Mouse (Mus musculus) retina, embryonic 14.5 days (tissue): ENCODE measurements at regions not wholly inside any gene's neighbourhood (a gene's known extent, or its start where the extent isn't known, plus 50 kb on each side); places are given as distances from the start of the nearest gene placed in this dataset.

Experiments
- DNase-seq: peaks from one replicate; pipeline ENCODE4 v3.0.0-alpha.2; 2015; ENCODE audit warnings: low spot score

DNA sequence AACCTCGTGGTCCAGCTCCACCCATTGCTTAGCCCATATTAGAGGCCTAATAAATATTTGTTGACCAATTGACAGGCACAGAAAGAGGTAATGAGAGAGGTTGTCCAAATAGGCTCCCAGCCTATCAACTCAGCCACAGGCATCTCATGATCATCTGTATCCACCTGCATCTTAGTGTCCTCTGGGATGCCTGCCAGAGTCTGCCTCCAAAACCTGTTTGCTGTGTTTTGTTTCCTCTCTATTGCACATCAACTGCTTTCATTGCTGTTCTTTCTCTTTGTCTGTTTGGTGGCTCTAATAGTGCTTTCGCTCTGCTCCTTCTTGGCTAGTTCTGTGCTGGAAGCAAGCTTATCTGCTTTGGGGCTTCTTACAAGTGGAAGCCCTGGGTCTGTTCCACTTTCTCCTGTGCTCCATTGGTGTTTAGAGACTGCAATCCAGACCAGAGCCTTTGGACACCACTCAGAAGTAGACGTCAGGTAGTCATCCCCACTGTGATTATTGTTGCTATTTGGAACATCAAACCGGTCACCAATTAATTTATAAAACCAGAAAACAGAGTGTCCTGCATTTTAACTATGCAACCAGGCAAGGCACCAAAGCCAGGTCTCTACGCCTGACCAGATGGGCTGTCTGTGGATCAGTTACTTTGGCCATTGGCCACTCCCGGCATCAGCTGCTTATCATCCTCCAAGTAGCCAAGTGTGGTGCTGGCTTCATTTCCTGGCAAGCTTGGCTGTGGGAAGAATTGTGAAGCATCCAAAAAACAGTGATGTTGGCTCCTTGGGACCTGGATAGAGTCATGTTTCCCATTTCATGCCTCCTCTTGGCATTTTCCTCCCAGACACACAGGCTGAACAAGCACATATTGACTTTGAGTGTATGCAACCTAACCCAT is 74.5 kb upstream of the Hs3st4 start:
- DNase-seq: no peak

DNA sequence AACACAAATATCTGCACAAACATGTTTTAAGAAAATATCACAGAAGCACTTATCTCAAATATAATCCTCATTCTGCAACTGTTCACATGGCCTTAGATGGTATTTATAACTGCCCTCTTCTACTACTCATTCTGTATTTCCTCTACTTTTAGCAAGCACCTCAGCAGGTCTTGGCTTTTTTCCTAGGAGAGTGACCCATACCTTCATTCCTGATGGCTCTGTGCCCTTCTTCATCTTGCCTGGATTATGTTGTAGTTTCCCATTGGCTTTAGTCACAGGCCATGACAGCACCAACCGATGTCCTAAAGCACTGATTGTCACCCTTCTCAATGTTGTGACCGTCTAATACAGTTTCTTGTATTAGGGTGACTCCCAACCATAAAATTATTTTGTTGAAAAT is 61.2 kb upstream of the Hs3st4 start:
- DNase-seq: no peak

GRCm38 (mm10) chr7:123932486-123932885 is 50.2 kb upstream of the Hs3st4 start:
- DNase-seq: peak; percentile 71
